Mouse (Mus musculus): ENCODE results near the gene Sirt1.

DNA sequence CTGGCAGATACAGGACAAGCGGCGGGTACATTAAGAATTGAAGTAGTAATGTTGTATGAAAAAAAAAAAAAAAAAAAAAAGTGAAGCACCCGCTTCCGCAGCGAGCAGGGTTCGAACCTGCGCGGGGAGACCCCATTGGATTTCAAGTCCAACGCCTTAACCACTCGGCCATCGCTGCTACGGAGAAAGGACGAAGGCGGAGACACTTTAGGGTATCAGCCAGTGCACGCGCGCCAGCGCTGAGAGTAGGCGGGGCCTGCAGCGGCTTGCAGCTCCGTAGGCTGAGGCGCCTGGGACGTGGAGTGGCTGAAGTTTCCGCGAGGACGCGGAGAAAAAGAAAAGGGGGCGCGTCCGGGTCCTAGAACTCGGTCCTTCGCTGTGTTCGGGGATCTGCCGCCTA lies 47.9 kb upstream of the Sirt1 start:
- TF ChIP-seq POLR2A (IDR thresholded peaks at IDR 0.05; ENCODE audit: borderline replicate concordance, extremely low read depth, insufficient read depth, insufficient read length, poor library complexity, severe bottlenecking), result no peak
- no peak for TF ChIP-seq CTCF (IDR thresholded peaks at IDR 0.05; ENCODE audit: borderline replicate concordance, extremely low read depth, insufficient read depth, insufficient read length)
